Mouse (Mus musculus) kidney, adult 2 months (tissue): ENCODE measurements around the gene Abtb2.

ENCODE experiments used
- CTCF ChIP-seq: fragments of 200-500 bp; conservative IDR thresholded peaks from 2 replicates; pipeline ENCODE4 v1.5.1; 2011; ENCODE audit warnings: low read depth, mild to moderate bottlenecking, control low read depth, low read length, moderate library complexity, mixed read lengths; ENCODE audit not compliant: insufficient read depth, insufficient read length
- POLR2A ChIP-seq: fragments of 200-500 bp; IDR thresholded peaks from one replicate; pipeline ENCODE4 v1.6.1; 2011; ENCODE audit warnings: low read depth, low read length, control low read depth

GRCm38 (mm10) chr2:103643584-103644211, 77.6 kb downstream of the Abtb2 start:
- TF ChIP-seq CTCF, result no peak
- no peak for TF ChIP-seq POLR2A
